Mouse (Mus musculus) spleen, adult 18-20 months (tissue): ENCODE measurements at regions not wholly inside any gene's neighbourhood (a gene's known extent, or its start where the extent isn't known, plus 50 kb on each side); places are given as distances from the start of the nearest gene placed in this dataset.

Experiments
- DNase-seq, 2 experiments: peaks; one replicate each; pipeline ENCODE4 v3.0.0; 2022; ENCODE audit warnings: mixed read lengths in 2 of 2

DNA sequence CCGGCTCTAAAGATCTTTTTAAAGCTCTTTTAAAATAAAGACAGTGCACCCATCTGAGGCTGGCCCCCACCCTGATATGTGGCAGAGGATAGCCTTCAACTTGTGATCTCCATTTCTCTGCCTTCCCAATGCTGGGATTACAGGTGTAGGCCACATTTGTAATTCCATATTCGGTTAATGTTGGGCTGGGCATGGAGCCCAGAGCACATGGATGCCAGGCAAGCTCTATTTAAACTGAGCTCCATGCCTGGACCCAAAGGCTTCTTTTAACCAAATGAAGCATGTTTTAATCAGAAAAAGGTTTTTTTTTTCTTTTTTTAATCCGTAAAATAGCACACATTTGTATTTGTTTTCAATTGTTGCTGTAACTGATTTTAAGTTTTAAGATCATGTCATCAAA lies 82.2 kb upstream of the Eif4g2 start:
- DNase-seq: no peak

DNA sequence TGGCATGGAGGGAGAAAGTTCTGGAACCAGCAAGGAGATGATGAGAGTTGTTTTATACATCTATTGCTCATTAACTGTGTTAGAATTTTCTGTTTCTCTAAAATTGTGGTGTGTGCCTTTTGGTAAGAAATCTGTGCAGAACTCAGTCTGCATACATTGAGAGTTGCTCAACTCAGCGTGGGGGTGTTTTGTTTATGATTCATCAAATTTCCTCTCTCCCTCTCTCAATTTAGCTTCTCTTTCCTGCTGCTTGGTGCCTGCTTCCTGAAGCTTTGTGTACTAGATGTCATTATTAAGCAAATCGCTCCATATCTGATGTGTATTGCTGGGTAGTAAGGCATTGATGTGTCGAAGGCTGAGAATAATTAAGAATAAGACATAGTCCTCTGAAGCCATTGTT lies 81.4 kb upstream of the Eif4g2 start:
- no peak for DNase-seq

DNA sequence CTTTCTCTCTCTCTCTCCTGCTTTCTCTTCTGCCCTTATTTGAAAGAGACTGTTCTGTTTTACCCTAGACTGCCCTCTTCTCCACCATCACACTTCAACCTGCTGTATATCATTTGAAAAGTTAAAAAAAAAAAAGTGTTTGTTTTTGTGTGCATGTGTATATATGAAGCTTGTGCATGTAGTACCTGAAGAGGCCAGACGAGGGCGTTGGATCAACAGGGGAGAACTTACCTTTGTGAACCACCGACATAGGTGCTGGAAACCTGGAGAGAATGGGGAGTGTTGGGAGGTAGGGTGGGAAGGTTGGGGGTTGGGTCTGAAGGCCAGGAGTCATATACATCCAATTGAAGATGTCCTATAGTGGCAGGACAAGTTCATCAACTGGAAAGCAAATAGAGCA lies 81.0 kb upstream of the Eif4g2 start:
- DNase-seq: no peak

DNA sequence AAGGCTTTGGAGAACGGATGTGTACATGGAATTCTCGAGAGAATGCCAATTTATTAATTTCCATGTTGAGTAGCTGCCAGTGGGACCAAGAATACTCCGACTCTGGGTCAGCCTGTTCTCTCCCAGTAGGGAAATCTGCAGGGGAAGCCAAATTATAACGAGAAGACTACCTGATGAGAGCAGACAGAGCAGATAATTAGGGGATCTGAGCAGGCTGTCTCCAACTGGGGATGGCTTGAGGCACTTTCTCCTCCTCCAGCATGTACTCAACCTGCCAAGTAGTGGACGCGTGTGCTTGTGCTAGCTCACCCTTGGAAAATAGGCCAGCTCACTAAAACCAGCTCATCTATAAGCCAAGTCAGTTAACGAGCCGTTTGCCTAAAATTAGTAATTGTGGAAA lies 80.5 kb upstream of the Eif4g2 start:
- DNase-seq: no peak

DNA sequence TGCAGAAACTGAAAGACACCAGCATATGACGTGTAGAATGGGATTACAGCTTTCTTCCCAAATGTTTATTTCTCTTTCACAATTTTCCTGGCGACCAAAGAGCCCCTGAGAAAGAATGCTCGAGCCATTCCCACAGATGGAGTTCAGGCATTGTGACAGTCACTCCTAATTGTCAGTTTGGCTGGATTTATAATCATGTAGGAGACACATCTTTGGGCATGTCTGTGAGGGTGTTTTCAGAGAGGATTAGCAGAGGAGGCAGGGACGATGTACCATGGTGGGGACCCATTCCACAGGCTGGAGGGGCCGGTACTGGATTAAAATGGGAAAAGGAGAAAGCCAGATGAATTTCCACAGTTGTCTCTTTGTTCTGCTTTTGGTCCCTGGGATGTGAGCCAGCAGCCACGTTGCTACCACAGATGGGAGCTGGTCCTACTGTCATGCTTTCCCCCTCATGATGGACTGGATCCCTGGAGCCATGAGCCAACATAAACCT lies 76.0 kb upstream of the Eif4g2 start:
- DNase-seq: no peak

DNA sequence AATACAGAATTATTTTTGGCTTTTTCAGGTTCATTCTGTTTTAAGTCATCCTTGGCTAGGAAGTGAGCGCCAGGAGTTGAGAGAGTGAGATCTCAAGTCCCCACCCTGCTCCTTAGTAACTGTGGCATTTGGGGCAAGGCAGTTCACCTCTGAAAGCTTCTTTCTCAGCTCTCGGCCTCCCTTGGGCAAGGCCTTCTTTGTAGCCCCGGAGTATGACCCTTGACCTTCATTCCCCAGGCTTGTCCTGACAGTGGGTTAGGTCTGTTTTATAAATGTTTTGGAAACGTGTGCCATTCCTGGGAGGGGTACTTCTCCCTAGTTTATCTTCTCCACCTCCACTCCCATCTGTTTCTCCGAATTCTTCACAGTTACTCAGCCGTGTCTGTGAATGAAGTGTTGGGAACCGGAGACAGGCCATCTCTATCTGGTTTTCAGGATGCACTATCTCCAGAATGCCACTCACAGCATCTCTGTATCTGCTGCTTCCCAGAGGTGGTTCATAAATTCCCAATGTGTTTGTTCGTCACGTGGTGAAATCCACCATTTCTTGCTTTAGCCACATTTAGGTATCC lies 75.0 kb upstream of the Eif4g2 start:
- no peak for DNase-seq

DNA sequence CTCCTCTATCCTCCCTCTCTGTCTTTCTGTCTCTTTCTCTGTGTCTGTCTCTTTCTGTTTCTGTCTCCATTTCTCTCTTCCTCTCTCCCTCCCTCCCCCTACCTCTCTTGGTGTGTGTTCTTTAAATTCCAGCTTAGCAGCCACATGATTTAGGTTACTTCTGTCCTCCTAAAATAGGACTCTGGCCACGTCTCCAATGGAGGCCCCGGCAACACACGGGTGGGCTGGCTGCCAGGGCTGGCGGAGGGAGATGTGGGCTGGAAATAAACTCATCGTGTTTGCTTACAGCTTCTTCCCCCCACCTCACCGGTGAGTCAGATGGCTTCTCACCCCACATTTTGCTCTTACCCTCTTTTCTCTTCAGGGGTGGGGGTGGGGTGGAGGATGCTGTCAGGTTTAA lies 74.5 kb upstream of the Eif4g2 start:
- DNase-seq: no peak

DNA sequence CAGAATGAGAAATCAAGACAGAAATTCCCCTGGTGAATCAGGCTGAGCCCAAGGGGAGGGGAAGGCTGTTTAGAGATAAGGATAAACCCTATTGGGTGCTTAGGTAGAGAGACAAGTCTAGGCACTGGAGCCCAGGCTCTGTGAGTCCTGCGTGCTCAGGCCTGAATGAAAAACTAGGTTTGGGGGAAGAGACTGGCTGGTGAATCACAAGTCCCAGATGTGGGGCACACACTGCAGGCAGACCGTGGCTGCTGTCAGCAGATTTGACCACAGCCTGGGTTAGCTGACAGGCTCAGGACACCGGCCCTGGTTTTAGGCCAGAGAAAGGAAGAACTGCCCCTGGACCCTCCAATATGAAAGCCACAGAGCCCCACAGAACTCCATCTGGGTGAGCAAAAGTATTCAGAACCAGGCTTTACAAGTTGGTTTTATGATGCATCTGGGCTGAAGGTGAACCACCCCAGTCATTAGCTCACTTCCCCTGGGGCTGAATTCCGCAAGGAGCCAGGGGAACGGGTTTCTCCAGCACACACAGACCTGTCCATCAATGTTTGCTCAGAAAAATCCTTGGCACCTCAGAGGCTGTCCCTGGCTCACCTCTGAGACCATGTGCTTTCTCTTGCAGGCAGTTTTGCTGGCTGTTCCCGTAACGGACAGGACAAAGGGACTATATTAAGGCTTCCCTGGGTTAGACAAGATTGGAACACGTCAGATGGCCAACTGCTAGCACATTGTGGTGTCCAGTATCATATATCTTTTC lies 73.8 kb upstream of the Eif4g2 start:
- DNase-seq: no peak

DNA sequence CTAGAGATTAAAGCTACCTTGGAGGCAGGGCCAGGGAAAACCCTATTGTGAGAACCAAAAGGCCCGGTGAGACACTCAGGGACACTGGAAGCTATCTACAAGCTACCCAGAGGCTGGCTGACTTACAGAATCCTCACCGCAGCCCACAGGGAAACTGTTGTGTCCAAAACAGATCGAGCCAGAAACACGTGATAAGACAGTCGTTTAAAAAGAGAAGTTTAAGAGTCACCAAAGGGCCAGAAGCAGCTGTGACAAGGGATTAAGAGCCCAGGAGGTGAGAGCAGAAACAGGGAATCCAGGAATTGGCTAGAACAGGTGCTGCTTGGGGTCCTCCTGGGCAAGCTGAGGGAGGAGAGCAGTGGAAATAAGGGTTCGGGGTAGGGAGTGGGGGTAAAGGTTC lies 73.2 kb upstream of the Eif4g2 start:
- no peak for DNase-seq

DNA sequence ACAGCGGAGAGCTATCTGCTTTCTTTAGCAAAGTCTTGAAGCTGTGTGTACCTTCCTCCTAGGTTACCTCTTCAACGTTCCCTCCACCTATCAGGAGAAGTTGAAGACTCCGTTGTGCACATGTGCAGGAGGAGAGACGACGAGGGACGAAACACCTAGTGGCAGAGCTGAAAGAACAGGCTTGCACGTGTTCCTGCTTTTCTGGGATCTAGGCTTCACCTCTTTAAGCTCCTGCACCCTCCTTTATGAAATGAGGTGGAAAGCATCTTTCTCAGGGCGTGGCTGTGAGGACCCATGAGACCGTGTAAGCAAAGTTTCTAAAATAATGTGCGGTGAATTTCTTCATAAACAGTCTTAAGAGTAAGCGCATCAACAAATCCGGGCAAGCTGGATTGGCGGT lies 71.4 kb upstream of the Eif4g2 start:
- DNase-seq: no peak

DNA sequence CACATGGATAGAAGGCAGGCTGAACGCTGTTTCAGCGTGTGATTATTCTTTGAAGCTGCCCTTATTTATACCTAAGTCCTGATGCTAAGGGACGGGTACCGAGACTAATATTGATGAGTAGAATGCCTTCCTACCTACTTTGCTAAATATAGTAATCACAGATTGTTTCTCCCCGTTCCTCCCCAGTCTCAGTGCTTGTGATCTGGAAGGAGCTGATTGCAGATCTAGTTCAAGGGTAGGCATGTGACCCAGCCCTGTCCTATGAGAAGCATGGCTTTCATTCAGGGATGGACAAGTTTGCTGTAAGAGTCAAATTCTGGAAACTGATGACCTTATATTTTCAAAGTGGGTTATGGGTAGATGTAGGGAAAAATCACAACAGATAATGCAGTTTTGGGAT lies 67.7 kb upstream of the Eif4g2 start:
- no peak for DNase-seq

DNA sequence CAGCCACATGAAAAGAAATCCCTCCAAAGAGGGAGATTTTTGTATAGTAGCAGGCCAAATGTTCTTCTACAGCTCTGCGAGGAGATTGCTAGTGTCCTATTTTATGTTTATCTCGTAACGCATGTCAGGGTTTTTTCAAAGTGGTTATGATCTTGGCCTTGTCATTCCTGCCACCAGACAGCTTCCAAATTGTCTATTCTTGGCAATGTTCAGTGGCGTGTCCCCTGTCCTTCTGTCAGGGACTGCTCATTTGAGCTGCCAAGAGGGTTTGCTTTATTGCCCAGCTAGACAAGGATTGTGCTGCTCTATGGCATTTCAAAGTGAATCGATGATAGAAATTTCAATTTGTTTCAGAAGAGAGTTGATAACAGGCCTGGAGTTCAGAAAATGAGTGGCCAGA lies 67.3 kb upstream of the Eif4g2 start:
- DNase-seq: no peak

DNA sequence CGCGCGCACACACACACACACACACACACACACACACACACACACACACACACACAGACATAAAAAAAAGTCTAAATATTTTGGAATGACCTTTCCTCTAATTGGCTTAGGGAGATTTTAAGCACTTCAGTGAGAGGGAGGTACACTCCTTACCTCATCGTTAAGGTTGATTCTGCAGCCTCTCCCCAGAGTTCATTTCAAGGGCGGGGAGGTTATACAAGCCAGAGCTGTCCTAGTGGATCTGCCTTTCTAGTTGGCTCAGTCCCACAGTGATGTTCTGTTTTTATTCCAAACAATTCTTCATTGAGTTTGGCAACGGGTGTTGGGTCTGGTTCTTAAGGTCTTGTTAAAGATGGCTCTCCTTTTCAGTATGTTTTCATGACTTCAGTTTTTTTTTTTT lies 64.8 kb upstream of the Eif4g2 start:
- DNase-seq: no peak

DNA sequence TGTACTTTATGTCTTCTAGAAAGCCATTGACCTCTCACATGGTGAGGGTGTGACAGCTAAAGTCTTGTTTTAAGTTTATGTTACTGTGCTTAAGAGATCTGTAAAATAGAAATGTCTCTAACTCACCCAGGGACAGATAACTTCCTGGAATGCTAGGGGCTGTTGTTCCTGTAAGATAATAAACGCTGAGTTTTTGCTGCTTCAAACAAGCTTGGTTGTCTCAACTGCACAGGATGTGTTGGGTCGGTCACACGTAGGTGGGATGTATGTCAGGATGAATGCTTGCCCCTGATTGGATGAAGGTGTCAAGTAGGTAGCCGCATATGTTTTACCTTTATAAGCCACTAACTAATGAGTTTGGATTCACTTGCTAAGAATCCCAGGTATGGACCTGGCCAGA lies 63.8 kb upstream of the Eif4g2 start:
- no peak for DNase-seq

DNA sequence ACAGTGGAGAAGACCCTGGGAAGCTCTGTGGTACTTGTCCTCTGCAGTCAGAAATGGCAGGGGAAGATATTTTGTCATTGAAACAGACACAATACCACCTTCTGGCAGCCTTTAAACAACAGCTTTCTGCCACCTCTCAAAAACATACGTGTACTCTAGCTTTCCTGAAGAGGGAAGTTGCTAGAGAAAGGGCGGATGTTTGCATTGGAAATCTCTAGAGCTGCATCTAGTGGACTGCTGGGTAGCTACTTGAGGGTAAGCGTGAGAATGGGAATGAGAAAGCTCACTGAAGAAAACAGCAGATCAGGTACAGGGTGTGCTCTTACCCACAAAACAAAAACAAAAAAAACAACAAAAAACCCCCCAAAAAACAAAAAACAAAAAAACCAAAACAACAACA lies 61.4 kb upstream of the Eif4g2 start:
- DNase-seq: no peak

DNA sequence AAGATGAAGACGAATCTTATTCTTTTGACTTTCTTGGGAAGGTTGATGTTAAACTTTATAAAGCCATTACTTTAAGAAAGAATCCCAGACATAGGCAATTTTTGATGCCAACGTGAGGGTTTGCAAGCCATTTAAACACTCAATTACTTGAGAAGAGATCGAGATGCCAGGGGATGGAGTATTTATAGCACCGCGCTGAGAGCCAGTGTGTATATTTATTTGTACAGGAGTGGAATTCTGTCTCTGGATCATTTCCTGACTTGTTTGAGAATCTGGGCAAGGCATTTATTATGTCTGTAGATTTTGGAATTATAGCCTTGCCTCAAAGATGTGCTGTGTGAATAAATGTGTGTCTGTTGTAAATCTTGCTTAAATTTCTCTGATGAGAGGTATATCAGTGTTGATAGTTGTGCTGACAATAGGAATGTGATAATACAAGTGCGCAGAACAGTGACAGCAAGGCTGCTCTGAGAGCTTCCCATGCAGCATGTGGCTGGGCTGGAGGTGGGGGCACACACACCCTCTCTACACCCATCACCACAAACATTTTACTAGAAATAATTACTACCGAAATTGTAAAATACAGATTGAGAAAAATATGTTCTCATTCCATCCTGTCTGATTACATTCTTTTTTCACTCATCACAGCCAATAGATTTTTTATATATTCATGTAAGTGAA lies 58.6 kb upstream of the Eif4g2 start:
- no peak for DNase-seq

DNA sequence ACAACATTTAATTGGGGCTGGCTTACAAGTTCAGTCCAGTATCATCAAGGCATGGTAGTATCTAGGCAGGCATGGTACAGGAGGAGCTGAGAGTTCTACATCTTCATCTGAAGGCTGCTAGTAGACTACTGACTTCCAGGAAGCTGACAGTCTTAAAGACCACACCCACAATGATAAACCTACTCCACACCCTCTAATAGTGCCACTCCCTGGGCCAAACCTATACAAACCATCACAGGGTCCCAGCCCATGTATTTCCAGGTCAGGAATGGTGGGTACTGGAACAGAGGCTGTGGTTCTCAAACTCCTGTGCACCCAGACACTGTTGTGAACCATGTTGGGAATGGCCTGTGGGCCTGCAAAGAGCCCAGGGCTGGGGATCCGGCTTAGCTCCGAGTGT lies 55.2 kb upstream of the Eif4g2 start:
- DNase-seq: no peak

DNA sequence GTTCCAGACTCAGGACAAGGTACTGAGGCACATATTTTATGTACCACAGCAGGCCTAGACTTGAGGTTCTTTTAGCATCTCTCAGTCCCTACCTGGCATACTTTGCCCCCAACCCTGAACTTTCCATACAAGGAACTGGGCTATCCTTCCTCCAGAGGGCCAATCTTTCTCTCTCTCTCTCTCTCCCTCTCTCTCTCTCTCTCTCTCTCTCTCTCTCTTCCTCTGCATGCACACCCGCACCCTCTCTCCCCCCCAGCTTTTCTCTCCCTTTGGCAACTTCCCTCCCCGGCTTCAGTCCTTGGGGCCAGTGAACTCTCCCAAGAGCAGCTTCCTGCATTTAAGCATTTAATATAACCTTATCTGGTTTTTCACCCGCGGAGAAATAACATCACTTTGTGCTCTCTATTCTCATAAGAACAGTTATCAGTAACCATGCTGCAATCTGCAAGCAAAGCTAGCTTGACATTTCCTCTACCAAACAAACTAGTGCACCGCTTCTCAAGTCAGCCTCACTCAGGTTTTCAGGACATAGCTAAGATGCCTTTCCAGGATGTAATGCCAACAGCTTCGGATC lies 53.3 kb upstream of the Eif4g2 start:
- no peak for DNase-seq

DNA sequence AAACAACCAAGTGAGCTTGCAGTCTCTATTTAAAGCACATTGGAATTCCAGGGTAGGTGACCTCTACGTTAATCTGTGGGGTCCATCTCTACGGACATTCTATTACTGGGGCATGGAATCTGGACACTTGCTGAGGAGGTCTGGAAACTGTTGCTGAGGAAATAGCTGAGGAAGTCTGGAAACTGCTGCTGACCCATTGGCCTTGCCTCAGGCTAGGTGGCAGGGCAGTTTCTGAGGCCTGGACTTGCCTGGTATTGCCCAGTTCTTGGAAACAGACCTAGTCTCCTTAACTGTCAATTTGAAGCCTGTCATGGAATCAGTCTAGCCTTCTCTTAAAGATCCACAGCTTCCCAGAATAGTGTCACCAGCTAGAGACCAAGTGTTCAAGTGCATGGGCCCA lies 51.7 kb upstream of the Eif4g2 start:
- no peak for DNase-seq
